Mouse (Mus musculus) cerebellum, adult 2 months (tissue): ENCODE measurements around the gene Rtp1.

Experiments used
- CTCF ChIP-seq: fragments of 200-500 bp; IDR thresholded peaks from 2 replicates; pipeline ENCODE4 v1.5.1; 2011; ENCODE audit warnings: low read depth, mild to moderate bottlenecking, control low read depth, low read length, moderate library complexity, borderline replicate concordance; ENCODE audit not compliant: insufficient read depth
- POLR2A ChIP-seq: fragments of 200-500 bp; IDR thresholded peaks from 2 replicates; pipeline ENCODE4 v1.6.1; 2011; ENCODE audit warnings: low read length, control low read depth, borderline replicate concordance; ENCODE audit not compliant: insufficient read depth

GRCm38 (mm10) chr16:23483292-23483691, 54.4 kb downstream of the Rtp1 start:
- TF ChIP-seq CTCF (no peak), POLR2A (no peak)
